Mouse (Mus musculus) NIH3T3 (cell line): ENCODE data around the gene Blcap.
"Not testable (repeated sequence)": the region's sequence is repeated elsewhere in the genome, so short reads cannot be mapped to it uniquely, and the experiment has no call there.

ENCODE experiments used
- DNase-seq: peaks from one replicate; pipeline ENCODE4 v3.0.0-alpha.2; 2012; ENCODE audit warnings: low read depth

Gene Blcap

GRCm38 (mm10) chr2:157571224-157571832 lies at the start of gene Blcap:
Gene Blcap, minus strand, starts transcription at chr2:157571274.
- DNase-seq: peak; percentile 86

GRCm38 (mm10) chr2:157618393-157618792 lies 47.3 kb upstream of the Blcap start:
- DNase-seq: no peak

- no peak for DNase-seq
These were observed 42.9 kb upstream of the Blcap start for GRCm38 (mm10) chr2:157613997-157614396.

- DNase-seq: no peak
These were observed 40.7 kb upstream of the Blcap start for GRCm38 (mm10) chr2:157611735-157612134.

GRCm38 (mm10) chr2:157607542-157608236 lies 36.6 kb upstream of the Blcap start:
- no peak for DNase-seq

GRCm38 (mm10) chr2:157605025-157605675 lies 34.1 kb upstream of the Blcap start:
- DNase-seq: peak; percentile 78

- DNase-seq: no peak
These were observed 30.4 kb upstream of the Blcap start for GRCm38 (mm10) chr2:157601435-157601839.

- DNase-seq: no peak
These were observed 25.9 kb upstream of the Blcap start for GRCm38 (mm10) chr2:157596876-157597566.

GRCm38 (mm10) chr2:157585351-157585750 lies 14.3 kb upstream of the Blcap start:
- not testable (repeated sequence) for DNase-seq

GRCm38 (mm10) chr2:157572786-157573185 lies 1.7 kb upstream of the Blcap start:
- DNase-seq: no peak

GRCm38 (mm10) chr2:157569796-157570485 lies 1.1 kb downstream of the Blcap start:
- no peak for DNase-seq

- no peak for DNase-seq
These were observed 2.2 kb downstream of the Blcap start for GRCm38 (mm10) chr2:157568881-157569280.

GRCm38 (mm10) chr2:157567235-157567961 lies 3.7 kb downstream of the Blcap start:
- peak; percentile 25 for DNase-seq

GRCm38 (mm10) chr2:157566260-157566952 lies 4.7 kb downstream of the Blcap start:
- DNase-seq: peak; percentile 87

GRCm38 (mm10) chr2:157565898-157566259 lies 5.2 kb downstream of the Blcap start:
- DNase-seq: no peak

- DNase-seq: peak; percentile 30
These were observed 5.6 kb downstream of the Blcap start for GRCm38 (mm10) chr2:157565446-157565845.

- no peak for DNase-seq
These were observed 6.4 kb downstream of the Blcap start for GRCm38 (mm10) chr2:157564723-157565122.

GRCm38 (mm10) chr2:157563031-157563430 lies 8.0 kb downstream of the Blcap start:
- no peak for DNase-seq

GRCm38 (mm10) chr2:157561165-157561836 lies 9.8 kb downstream of the Blcap start:
- DNase-seq: no peak

- DNase-seq: peak; percentile 46
These were observed 10.8 kb downstream of the Blcap start for GRCm38 (mm10) chr2:157560302-157560701.
